Mouse (Mus musculus) lung, postnatal 0 days (tissue): ENCODE data around the gene N4bp2l2.

Experiments used
- CTCF ChIP-seq: IDR thresholded peaks from 2 replicates; pipeline ENCODE4 v1.5.1; 2016; ENCODE audit warnings: antibody characterized with exemption, mild to moderate bottlenecking
- EP300 ChIP-seq: IDR thresholded peaks from 2 replicates; pipeline ENCODE4 v1.6.1; 2016; ENCODE audit warnings: antibody characterized with exemption, mild to moderate bottlenecking, control low read depth

DNA sequence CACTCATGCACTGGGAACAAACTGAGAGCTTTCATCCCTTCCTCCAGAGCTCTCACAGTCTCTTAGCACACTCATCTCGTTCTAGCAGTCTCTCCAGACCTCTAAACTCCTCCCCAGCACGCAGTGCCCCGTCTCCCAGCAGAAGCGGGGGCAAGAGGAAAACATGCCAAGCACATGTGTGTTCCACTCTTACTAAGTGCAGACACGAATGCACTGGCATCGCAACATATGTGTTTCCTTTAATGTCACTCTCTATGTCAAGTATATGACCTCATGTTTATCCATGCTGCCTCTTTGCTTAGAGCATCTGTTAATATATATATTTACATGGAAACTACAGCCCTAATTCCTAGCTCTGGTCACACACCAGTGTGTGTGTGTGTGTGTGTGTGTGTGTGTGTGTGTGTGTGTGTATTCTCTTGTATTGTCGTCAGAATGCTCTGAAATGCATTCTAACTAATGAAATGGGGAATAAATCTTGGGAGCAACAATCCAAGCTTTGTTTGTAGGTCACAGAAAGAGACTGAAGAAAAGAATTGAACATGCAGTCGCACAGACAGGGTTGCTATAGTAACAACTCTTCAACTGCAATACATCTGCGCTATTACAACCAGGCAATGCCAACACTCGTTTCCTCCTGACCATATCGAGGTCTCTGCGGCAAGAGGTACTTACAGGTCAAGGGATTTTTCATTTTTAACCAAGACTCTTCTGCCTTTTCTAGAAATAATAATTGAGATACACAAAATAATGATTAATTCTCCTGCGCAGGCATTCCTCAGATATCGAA is 64.3 kb downstream of the N4bp2l2 start:
- TF ChIP-seq CTCF (no peak), EP300 (no peak)
